Mouse (Mus musculus): ENCODE results near the gene Oard1. TPM values are rescaled to one million over a fixed set of nuclear protein-coding genes. Genes with fewer than 3 reads are reported as not detected.

The Oard1 gene
- polyA plus RNA-seq, 1 experiment from 2014 or later, result 75.0 TPM

DNA sequence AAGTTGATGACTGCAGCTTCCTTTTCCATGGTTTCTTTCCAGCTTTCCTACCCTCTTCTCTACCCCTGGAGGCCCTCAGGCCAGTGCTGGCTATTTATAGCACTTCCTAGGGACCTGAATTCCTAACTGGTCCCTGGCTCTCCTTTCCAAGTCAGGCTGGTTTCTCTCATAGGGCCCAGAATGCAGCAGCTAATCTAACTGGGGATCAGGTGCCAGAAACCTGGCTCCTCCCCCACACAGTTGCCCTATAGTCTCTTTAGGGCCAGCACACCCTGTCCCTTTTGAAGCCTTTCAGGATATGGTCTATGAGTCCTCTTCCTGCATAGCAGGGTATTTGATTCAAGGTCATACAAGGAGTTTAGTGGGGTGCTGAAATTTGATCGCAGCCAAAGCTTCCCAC is 26.7 kb downstream of the Oard1 start:
- WGBS, result 85% methylated on average over 1 of the region's 1 CpGs
- H3K4me1 ChIP-seq (replicated peaks; ENCODE audit: control insufficient read depth, insufficient read depth, low read length), result no peaks in the 10 kb centered on the region; the same call in 1 of the 2 replicates
- ATAC-seq (ENCODE audit: low FRiP score), result no peak
- no peak for DNase-seq (ENCODE audit: low spot score)
- H3K4me3 ChIP-seq (ENCODE audit: low read depth, low read length), result no peak overlapping the region
- no peaks in the 10 kb centered on the region for H3K9me3 ChIP-seq (ENCODE audit: control insufficient read depth, low read length)
- no peak overlapping the region for H3K27ac ChIP-seq (ENCODE audit: low read depth, low read length)
- H3K4me2 ChIP-seq (replicated peaks; ENCODE audit: low read depth, low read length), result no peak overlapping the region
- no peak overlapping the region for H3K9ac ChIP-seq (ENCODE audit: low read depth, low read length)
- H3K36me3 ChIP-seq (ENCODE audit: control insufficient read depth, insufficient read depth, low read length), result no peaks in the 10 kb centered on the region
- H3K27me3 ChIP-seq (ENCODE audit: control insufficient read depth, insufficient read depth, low read length), result no peaks in the 10 kb centered on the region

DNA sequence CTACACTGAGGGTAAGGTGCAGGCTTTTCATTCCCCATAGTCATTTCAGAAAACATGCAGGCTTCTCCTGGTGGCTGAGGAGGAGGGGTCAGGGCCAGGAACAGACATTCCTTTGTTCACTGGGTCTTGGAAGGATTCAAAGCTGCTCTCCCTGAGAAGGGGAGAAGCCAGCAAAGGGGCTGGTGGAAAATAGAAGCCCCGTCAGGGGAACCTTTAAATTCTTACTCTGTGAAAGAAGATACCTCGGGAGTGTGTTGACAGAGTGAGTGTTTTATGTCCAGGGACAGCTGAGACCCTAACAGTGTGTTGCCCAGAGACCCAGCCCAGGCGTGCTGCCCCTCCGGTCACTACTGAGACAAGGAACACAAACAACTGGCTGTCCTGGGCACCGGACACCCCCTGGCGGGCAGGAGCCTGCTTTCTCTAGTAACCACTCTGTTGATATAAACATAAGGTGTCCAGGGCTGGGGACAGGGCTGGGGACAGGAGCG is 27.7 kb downstream of the Oard1 start:
- Histone ChIP-seq H3K9me3 (ENCODE audit: control insufficient read depth, low read length) (no peaks in the 10 kb centered on the region), H3K36me3 (ENCODE audit: control insufficient read depth, insufficient read depth, low read length) (no peaks in the 10 kb centered on the region), H3K4me3 (ENCODE audit: low read depth, low read length) (no peak overlapping the region), H3K27ac (ENCODE audit: low read depth, low read length) (no peak overlapping the region; the same call in 1 of the 2 replicates), H3K27me3 (ENCODE audit: control insufficient read depth, insufficient read depth, low read length) (no peaks in the 10 kb centered on the region), H3K4me2 (replicated peaks; ENCODE audit: low read depth, low read length) (no peak overlapping the region), H3K4me1 (replicated peaks; ENCODE audit: control insufficient read depth, insufficient read depth, low read length) (no peaks in the 10 kb centered on the region), H3K9ac (ENCODE audit: low read depth, low read length) (no peak overlapping the region)
- WGBS, result 33% methylated on average over 7 of the region's 7 CpGs
- no peak for DNase-seq (ENCODE audit: low spot score)
- no peak for ATAC-seq (ENCODE audit: low FRiP score)

DNA sequence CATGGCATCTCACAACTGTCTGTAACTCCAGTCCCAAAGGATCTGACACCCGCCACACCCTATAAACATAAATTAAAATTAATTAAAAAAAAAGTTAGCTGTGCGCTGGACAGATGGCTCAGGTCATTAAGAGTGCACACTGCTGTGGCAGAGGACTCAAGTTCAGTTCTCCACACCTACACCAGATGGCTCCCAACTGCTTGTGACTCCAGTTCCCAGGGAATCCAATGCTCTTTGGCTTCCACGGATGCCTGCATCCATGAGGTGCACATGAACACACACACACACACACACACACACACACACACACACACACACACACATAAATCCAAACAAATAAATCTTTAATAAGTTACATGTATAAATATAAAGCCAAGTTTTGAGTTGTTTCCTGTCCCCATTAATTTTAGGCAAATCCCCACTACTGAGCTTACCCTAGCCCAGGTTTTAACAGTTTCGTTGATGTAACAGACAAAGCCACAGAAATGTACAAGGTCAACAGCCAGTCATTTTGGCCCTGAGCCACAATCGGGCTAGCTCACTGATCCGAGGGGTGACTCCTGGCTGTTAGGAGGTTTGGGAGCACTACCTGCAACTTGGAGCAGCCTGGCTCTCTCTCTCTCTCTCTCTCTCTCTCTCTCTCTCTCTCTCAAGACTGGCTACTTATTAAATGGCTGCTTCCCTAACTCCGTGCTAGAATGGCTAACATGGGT is 33.1 kb downstream of the Oard1 start:
- Histone ChIP-seq H3K9ac (ENCODE audit: low read depth, low read length) (no peak overlapping the region), H3K4me2 (replicated peaks; ENCODE audit: low read depth, low read length) (no peak overlapping the region), H3K27ac (ENCODE audit: low read depth, low read length) (no peak overlapping the region), H3K36me3 (ENCODE audit: control insufficient read depth, insufficient read depth, low read length) (no peaks in the 10 kb centered on the region), H3K4me1 (replicated peaks; ENCODE audit: control insufficient read depth, insufficient read depth, low read length) (no peaks in the 10 kb centered on the region), H3K9me3 (ENCODE audit: control insufficient read depth, low read length) (no peaks in the 10 kb centered on the region), H3K27me3 (ENCODE audit: control insufficient read depth, insufficient read depth, low read length) (no peaks in the 10 kb centered on the region), H3K4me3 (ENCODE audit: low read depth, low read length) (no peak overlapping the region)
- 85% methylated on average over 7 of the region's 7 CpGs for WGBS
- no peak for DNase-seq (ENCODE audit: low spot score)
- peak; percentile 49; the same call in 1 of the 2 replicates for ATAC-seq (ENCODE audit: low FRiP score)

DNA sequence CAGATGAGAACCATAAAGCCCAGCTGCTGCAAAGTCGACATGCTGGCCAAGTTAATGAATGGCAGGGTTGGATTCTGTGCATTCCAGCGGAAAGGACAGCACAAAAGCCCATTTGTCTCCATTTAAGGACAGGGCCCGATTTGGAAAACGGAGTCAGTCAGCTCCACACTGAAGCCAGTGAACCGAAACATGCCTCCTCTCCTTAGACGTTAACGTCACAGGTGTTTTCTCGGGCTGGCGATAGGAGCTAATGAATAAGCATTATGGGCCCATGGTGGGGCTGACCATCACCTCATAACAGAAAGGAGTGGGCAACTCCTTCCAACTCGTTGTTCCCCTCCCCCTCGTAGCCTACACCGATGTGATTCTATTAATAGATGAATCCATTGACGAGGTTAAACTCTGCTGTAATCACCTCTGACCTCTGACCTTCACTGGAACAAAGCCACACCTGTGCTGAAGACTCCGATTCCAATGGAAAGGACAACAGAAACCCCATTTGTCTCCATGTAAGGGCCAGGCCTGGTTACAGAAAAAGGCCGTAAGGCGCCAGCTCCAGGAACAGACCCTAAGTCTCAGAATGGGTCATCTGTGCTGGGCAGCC is 33.8 kb downstream of the Oard1 start:
- Histone ChIP-seq H3K4me1 (replicated peaks; ENCODE audit: control insufficient read depth, insufficient read depth, low read length) (no peaks in the 10 kb centered on the region), H3K36me3 (ENCODE audit: control insufficient read depth, insufficient read depth, low read length) (no peaks in the 10 kb centered on the region), H3K4me2 (replicated peaks; ENCODE audit: low read depth, low read length) (no peak overlapping the region), H3K4me3 (ENCODE audit: low read depth, low read length) (no peak overlapping the region), H3K27ac (ENCODE audit: low read depth, low read length) (no peak overlapping the region), H3K9me3 (ENCODE audit: control insufficient read depth, low read length) (no peaks in the 10 kb centered on the region), H3K27me3 (ENCODE audit: control insufficient read depth, insufficient read depth, low read length) (no peaks in the 10 kb centered on the region), H3K9ac (ENCODE audit: low read depth, low read length) (no peak overlapping the region)
- DNase-seq (ENCODE audit: low spot score), result no peak
- WGBS, result 51% methylated on average over 16 of the region's 16 CpGs
- ATAC-seq (ENCODE audit: low FRiP score), result no peak

DNA sequence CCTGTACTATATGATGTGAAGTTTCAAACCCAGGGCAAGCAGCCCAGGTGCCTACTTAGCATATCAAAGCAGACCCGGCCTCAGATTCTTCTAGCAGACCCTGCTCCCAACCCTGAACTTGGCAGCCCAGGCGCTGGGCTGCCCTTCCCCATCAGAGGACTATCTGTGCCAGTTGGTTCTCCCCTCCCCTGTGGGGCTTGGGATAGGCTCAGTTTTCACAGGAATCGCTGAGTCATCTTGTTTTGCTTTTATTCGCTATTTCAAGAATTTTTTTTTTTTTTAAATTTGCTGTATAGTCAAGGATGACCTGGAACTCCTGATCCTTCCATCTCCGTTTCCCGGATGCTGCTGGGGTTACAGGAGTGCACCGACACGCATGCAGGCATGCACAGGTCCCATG is 37.9 kb downstream of the Oard1 start:
- H3K9me3 ChIP-seq (ENCODE audit: control insufficient read depth, low read length), result no peaks in the 10 kb centered on the region
- 76% methylated on average over 8 of the region's 8 CpGs for WGBS

DNA sequence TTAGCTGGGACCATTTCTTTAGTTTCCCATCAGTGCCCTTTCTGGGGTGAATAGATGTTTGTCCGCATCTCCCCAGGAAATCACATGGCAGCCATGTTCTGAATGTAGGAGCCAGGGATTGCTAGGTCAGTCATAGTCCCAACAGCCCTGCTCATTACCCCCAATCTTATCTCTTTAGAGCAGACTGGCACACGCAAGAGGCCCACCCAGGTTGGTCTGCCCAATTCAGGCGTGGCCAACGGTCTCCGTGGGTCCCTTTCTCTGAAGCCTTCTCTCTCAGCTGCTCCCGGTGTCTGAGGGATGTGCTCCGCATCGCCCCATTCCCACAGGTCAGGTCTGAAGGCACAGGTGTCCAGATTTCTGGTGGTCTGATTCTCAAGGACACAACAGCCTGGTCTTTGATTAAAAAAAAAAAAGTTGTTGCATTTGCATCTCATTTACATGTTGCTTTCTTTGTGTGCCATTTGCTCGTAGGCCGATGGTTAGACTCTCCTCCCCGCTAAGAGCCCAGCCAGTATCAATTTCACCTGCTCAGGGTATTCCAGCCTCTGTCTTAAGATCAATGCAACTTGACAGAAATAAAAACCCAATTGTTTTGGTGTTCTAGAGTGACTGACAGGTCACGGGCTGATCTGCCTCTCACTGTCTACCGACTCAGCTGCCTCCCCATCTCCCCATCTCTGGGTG is 41.0 kb downstream of the Oard1 start:
- 0 out of 2 replicates have a peak, but pooled peaks cover 2% of the 10 kb centered on the region for H3K4me1 ChIP-seq (replicated peaks; ENCODE audit: control insufficient read depth, insufficient read depth, low read length)
- ATAC-seq (ENCODE audit: low FRiP score) (no peak), DNase-seq (ENCODE audit: low spot score) (no peak)
- no peak overlapping the region for H3K4me3 ChIP-seq (ENCODE audit: low read depth, low read length)
- H3K9ac ChIP-seq (ENCODE audit: low read depth, low read length), result no peak overlapping the region
- H3K36me3 ChIP-seq (ENCODE audit: control insufficient read depth, insufficient read depth, low read length), result no peaks in the 10 kb centered on the region
- H3K27me3 ChIP-seq (ENCODE audit: control insufficient read depth, insufficient read depth, low read length), result no peaks in the 10 kb centered on the region
- H3K9me3 ChIP-seq (ENCODE audit: control insufficient read depth, low read length), result no peaks in the 10 kb centered on the region
- no peak overlapping the region for H3K4me2 ChIP-seq (replicated peaks; ENCODE audit: low read depth, low read length)
- WGBS, result 82% methylated on average over 13 of the region's 13 CpGs
- no peak overlapping the region for H3K27ac ChIP-seq (ENCODE audit: low read depth, low read length)

More for the DNA sequence above, 37.9 kb downstream of the Oard1 start:
- no peak overlapping the region for H3K27ac ChIP-seq (ENCODE audit: low read depth, low read length)
- no peak overlapping the region for H3K4me3 ChIP-seq (ENCODE audit: low read depth, low read length)
- no peaks in the 10 kb centered on the region for H3K4me1 ChIP-seq (replicated peaks; ENCODE audit: control insufficient read depth, insufficient read depth, low read length)
- no peak overlapping the region for H3K9ac ChIP-seq (ENCODE audit: low read depth, low read length)
- no peaks in the 10 kb centered on the region for H3K36me3 ChIP-seq (ENCODE audit: control insufficient read depth, insufficient read depth, low read length)
- H3K27me3 ChIP-seq (ENCODE audit: control insufficient read depth, insufficient read depth, low read length), result no peaks in the 10 kb centered on the region
- no peak overlapping the region for H3K4me2 ChIP-seq (replicated peaks; ENCODE audit: low read depth, low read length)
- DNase-seq (ENCODE audit: low spot score) (no peak), ATAC-seq (ENCODE audit: low FRiP score) (no peak)

DNA sequence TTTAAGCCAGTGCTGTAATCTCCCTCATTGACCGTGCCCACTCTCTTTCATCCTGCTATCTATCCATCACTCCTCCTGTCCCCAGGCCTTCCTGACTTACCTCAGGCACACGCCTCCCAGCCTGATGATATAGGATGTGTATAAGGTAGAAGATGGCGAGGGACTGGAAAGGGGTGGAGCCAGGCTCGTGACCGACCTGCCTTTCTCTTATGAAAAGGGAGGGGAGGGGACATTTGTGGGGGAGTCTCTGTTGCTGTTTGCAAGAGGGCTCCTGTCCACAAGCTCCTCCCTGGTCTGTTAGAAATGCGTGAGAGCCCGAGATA is 41.5 kb downstream of the Oard1 start, which contains the start of gene Tspo2:
Gene Tspo2 (minus strand): TSS at position 170 of the 323 bp plus-strand sequence.
- H3K4me3 ChIP-seq (ENCODE audit: low read depth, low read length), result no peak within 1 kb of the TSS
- no peaks in the 10 kb centered on the region for H3K36me3 ChIP-seq (ENCODE audit: control insufficient read depth, insufficient read depth, low read length)
- H3K27ac ChIP-seq (ENCODE audit: low read depth, low read length), result no peak within 1 kb of the TSS
- DNase-seq (ENCODE audit: low spot score), result no peak
- no peak within 1 kb of the TSS for H3K4me2 ChIP-seq (replicated peaks; ENCODE audit: low read depth, low read length)
- H3K9ac ChIP-seq (ENCODE audit: low read depth, low read length), result peak within 1 kb of the TSS; percentile 11; the same call in 1 of the 2 replicates
- no peaks in the 10 kb centered on the region for H3K27me3 ChIP-seq (ENCODE audit: control insufficient read depth, insufficient read depth, low read length)
- 0 out of 2 replicates have a peak, but pooled peaks cover 2% of the 10 kb centered on the region for H3K4me1 ChIP-seq (replicated peaks; ENCODE audit: control insufficient read depth, insufficient read depth, low read length)
- H3K9me3 ChIP-seq (ENCODE audit: control insufficient read depth, low read length), result no peaks in the 10 kb centered on the region
- WGBS, result 72% methylated on average over 7 of the region's 7 CpGs
- ATAC-seq (ENCODE audit: low FRiP score), result no peak

DNA sequence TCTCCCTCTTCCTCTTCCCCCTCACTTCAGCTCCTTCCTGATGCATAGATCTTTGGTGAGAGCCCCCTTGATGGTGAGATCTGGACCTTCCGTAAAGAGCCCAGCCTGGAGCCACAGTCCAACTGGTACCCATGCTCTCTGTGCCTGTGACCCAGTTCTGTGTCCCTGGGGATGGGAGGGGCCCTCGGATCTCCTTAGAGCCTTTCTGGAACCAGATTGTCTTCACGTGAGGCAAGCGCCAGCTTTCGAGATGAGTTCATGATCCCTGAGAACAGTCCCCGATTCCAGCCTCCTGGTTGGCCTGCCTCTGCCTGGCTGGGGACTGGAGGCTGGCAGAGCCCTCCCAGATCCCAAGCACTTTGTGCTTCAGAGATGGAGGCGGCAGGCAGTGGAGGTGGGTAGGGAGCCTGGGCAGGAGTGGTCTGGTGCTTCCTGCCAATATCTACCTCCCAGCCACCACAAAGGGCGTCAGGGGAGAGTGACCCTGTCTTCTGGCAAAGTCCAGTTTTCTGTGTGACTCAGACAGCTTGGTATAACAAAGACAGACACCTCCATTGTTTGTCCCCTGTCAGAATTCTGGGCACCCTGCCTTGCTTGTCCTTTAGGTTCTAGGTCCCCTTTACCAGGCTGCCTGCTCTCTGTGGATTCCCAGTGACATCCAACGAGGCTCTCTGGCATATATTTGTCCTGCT is 42.1 kb downstream of the Oard1 start:
- ATAC-seq (ENCODE audit: low FRiP score) (no peak), DNase-seq (ENCODE audit: low spot score) (no peak)
- Histone ChIP-seq H3K9ac (ENCODE audit: low read depth, low read length) (peak overlapping the region; percentile 11; the same call in 1 of the 2 replicates), H3K27ac (ENCODE audit: low read depth, low read length) (no peak overlapping the region), H3K4me2 (replicated peaks; ENCODE audit: low read depth, low read length) (no peak overlapping the region), H3K4me3 (ENCODE audit: low read depth, low read length) (no peak overlapping the region), H3K4me1 (replicated peaks; ENCODE audit: control insufficient read depth, insufficient read depth, low read length) (0 out of 2 replicates have a peak, but pooled peaks cover 2% of the 10 kb centered on the region), H3K36me3 (ENCODE audit: control insufficient read depth, insufficient read depth, low read length) (no peaks in the 10 kb centered on the region), H3K9me3 (ENCODE audit: control insufficient read depth, low read length) (no peaks in the 10 kb centered on the region), H3K27me3 (ENCODE audit: control insufficient read depth, insufficient read depth, low read length) (no peaks in the 10 kb centered on the region)
- 65% methylated on average over 9 of the region's 9 CpGs for WGBS

All from hindbrain, embryonic 11.5 days (tissue).